Mouse (Mus musculus) left cerebral cortex, postnatal 25 days (tissue): Measurements from ENCODE around the gene Psmc3ip. TPM values are rescaled to one million over a fixed set of nuclear protein-coding genes. Genes with fewer than 3 reads are reported as not detected.

ENCODE experiments used
- DNase-seq, 2 experiments: peaks; one replicate each; pipeline ENCODE4 v3.0.0; 2022; ENCODE audit warnings: low spot score in 2 of 2, mixed read lengths in 1 of 2
- intact Hi-C: fragments of 180-260 bp; cut with DNase I; formaldehyde crosslinking; loops from one replicate; pipeline ENCODE4 v1.15.1; 2025
- microRNA-seq, 2 experiments: library from miRNA; unstranded; fragments of <30 nt; microRNA quantifications; one replicate each; pipeline ENCODE4 v1.2.0; 2022
- total RNA-seq, 2 experiments: library from RNA; stranded (reverse); gene quantifications; 2 replicates each; pipeline ENCODE4 v1.2.3; 2021

The Psmc3ip gene
- total RNA-seq, 2 experiments from 2014 or later, result 3.6 to 3.9 TPM

- no peak for DNase-seq
- intact Hi-C loops, result no loop called here
Observed at GRCm38 (mm10) chr11:101061049-101061448, 34.2 kb downstream of the Psmc3ip start.

GRCm38 (mm10) chr11:101060126-101060525 lies 35.1 kb downstream of the Psmc3ip start:
- intact Hi-C loops, result loop anchor here (1.0 kb wide), 1 partner anchor 9 kb away; no protein-coding TSS in a partner anchor
- peak in 1 of 2 experiments; percentile 79 for DNase-seq

GRCm38 (mm10) chr11:101059473-101059872 lies 35.8 kb downstream of the Psmc3ip start:
- DNase-seq, result no peak
- intact Hi-C loops, result loop anchor here (2.0 kb wide), 1 partner anchor 77 kb away; no protein-coding TSS in a partner anchor

- no peak for DNase-seq
- intact Hi-C loops, result loop anchor here (2.0 kb wide), 1 partner anchor 76 kb away; no protein-coding TSS in a partner anchor
Observed at GRCm38 (mm10) chr11:101058726-101059125, 36.5 kb downstream of the Psmc3ip start.

- DNase-seq, result peak; percentile 82 to 85
- intact Hi-C loops, result loop anchor here (2.0 kb wide), 1 partner anchor 75 kb away; no protein-coding TSS in a partner anchor
Observed at GRCm38 (mm10) chr11:101057860-101058259, 37.4 kb downstream of the Psmc3ip start.

GRCm38 (mm10) chr11:101056885-101057284 lies 38.4 kb downstream of the Psmc3ip start:
- peak in 1 of 2 experiments; percentile 47 for DNase-seq
- intact Hi-C loops, result no loop called here

- intact Hi-C loops, result no loop called here
- no peak for DNase-seq
Observed at GRCm38 (mm10) chr11:101055418-101055817, 39.8 kb downstream of the Psmc3ip start.

GRCm38 (mm10) chr11:101053974-101054373 lies 41.3 kb downstream of the Psmc3ip start:
- DNase-seq, result no peak
- intact Hi-C loops, result no loop called here

GRCm38 (mm10) chr11:101052751-101053473 lies 42.3 kb downstream of the Psmc3ip start:
- DNase-seq, result peak in 1 of 2 experiments; percentile 62
- intact Hi-C loops, result no loop called here

GRCm38 (mm10) chr11:101051617-101052016 lies 43.6 kb downstream of the Psmc3ip start:
- DNase-seq, result no peak
- intact Hi-C loops, result loop anchor here (1.0 kb wide), 1 partner anchor 9 kb away; no protein-coding TSS in a partner anchor

- DNase-seq, result peak in 1 of 2 experiments; percentile 78
- intact Hi-C loops, result loop anchor here (1.0 kb wide), 1 partner anchor 9 kb away; no protein-coding TSS in a partner anchor
Observed at GRCm38 (mm10) chr11:101051051-101051493, 44.2 kb downstream of the Psmc3ip start.

GRCm38 (mm10) chr11:101050359-101050758 lies 44.9 kb downstream of the Psmc3ip start:
- peak in 1 of 2 experiments; percentile 68 for DNase-seq
- intact Hi-C loops, result no loop called here

- intact Hi-C loops, result loop anchor here (5.0 kb wide), 1 partner anchor 35 kb away; no protein-coding TSS in a partner anchor
- DNase-seq, result no peak
Observed at GRCm38 (mm10) chr11:101047502-101047901, 47.7 kb downstream of the Psmc3ip start.

- intact Hi-C loops, result loop anchor here (5.0 kb wide), 1 partner anchor 34 kb away; no protein-coding TSS in a partner anchor
- DNase-seq, result no peak
Observed at GRCm38 (mm10) chr11:101046440-101046839, 48.8 kb downstream of the Psmc3ip start.

GRCm38 (mm10) chr11:101045826-101046225 lies 49.4 kb downstream of the Psmc3ip start:
- no peak for DNase-seq

More at GRCm38 (mm10) chr11:101045826-101046225, 49.4 kb downstream of the Psmc3ip start:
- intact Hi-C loops, result loop anchor here (5.0 kb wide), 1 partner anchor 34 kb away; no protein-coding TSS in a partner anchor

Small RNA genes lying within 50 kb of the gene (microRNA-seq; reads per million reads assigned to microRNA genes)
- 0 reads per million in 2 experiments for gene Gm27626

Other genes with a start within 250 kb of the Psmc3ip start
- gene Stat5b, start 244.7 kb downstream of the Psmc3ip start, total RNA-seq, result 10 to 100 TPM; 20.1 to 23.1 TPM
- 1 to 10 TPM; 2.1 to 2.2 TPM for gene Stat5a, start 236.1 kb downstream of the Psmc3ip start, total RNA-seq
- 10 to 100 TPM; 44.1 to 45.0 TPM for gene Stat3, start 155.9 kb downstream of the Psmc3ip start, total RNA-seq
- 10 to 100 TPM; 16.6 to 18.0 TPM for gene Cavin1, start 124.5 kb downstream of the Psmc3ip start, total RNA-seq
- 100 to 1,000 TPM; 465 to 475 TPM for gene Atp6v0a1, start 86.0 kb downstream of the Psmc3ip start, total RNA-seq
- 1 to 10 TPM; 7.6 to 8.3 TPM for gene Naglu, start 25.4 kb downstream of the Psmc3ip start, total RNA-seq
- gene Hsd17b1, start 17.0 kb downstream of the Psmc3ip start, total RNA-seq, result 1 to 10 TPM; 1.2 to 1.4 TPM
- gene Coasy, start 12.9 kb downstream of the Psmc3ip start, total RNA-seq, result 10 to 100 TPM; 26.0 to 28.5 TPM
- gene Mlx, start 8.2 kb downstream of the Psmc3ip start, total RNA-seq, result 10 to 100 TPM; 47.1 to 53.0 TPM
- 10 to 100 TPM; 56.2 to 56.7 TPM for gene Retreg3, start 24.5 kb upstream of the Psmc3ip start, total RNA-seq
- gene Tubg1, start 24.5 kb upstream of the Psmc3ip start, total RNA-seq, result 10 to 100 TPM; 44.9 to 46.6 TPM
- 10 to 100 TPM; 47.5 to 48.6 TPM for gene Tubg2, start 60.5 kb upstream of the Psmc3ip start, total RNA-seq
- gene Cntnap1, start 75.1 kb upstream of the Psmc3ip start, total RNA-seq, result 100 to 1,000 TPM; 153 to 170 TPM
- 10 to 100 TPM in 1 of 2 experiments, 1 to 10 TPM in 1; 8.8 to 11.5 TPM for gene Plekhh3, start 75.9 kb upstream of the Psmc3ip start, total RNA-seq
- under 1 TPM; 0.18 to 0.28 TPM for gene Ccr10, start 80.0 kb upstream of the Psmc3ip start, total RNA-seq
- 10 to 100 TPM; 42.8 to 48.5 TPM for gene Ezh1, start 131.0 kb upstream of the Psmc3ip start, total RNA-seq
- 10 to 100 TPM; 39.9 to 44.5 TPM for gene Ramp2, start 150.6 kb upstream of the Psmc3ip start, total RNA-seq
- gene Vps25, start 158.3 kb upstream of the Psmc3ip start, total RNA-seq, result 10 to 100 TPM; 62.4 to 65.7 TPM
- gene Wnk4, start 165.1 kb upstream of the Psmc3ip start, total RNA-seq, result 1 to 10 TPM; 2.2 to 7.9 TPM
- under 1 TPM; 0.21 to 0.27 TPM for gene Cntd1, start 183.6 kb upstream of the Psmc3ip start, total RNA-seq
- 10 to 100 TPM; 95.3 to 98.8 TPM for gene Coa3, start 183.7 kb upstream of the Psmc3ip start, total RNA-seq
- gene Becn1, start 206.8 kb upstream of the Psmc3ip start, total RNA-seq, result 100 to 1,000 TPM; 213 to 229 TPM
- 100 to 1,000 TPM; 114 to 116 TPM for gene Psme3, start 220.8 kb upstream of the Psmc3ip start, total RNA-seq
- 1 to 10 TPM; 4.8 to 7.4 TPM for gene Aoc2, start 229.6 kb upstream of the Psmc3ip start, total RNA-seq
- under 1 TPM; 0.69 to 0.73 TPM for gene Aoc3, start 235.2 kb upstream of the Psmc3ip start, total RNA-seq